Mouse (Mus musculus) lung, postnatal 25 days (tissue): ENCODE measurements around the gene Nrip1.
"Not testable (repeated sequence)": the region's sequence is repeated elsewhere in the genome, so short reads cannot be mapped to it uniquely, and the experiment has no call there.

Source experiments
- DNase-seq: peaks from one replicate; pipeline ENCODE4 v3.0.0; 2022; ENCODE audit warnings: low spot score

Gene Nrip1

DNA sequence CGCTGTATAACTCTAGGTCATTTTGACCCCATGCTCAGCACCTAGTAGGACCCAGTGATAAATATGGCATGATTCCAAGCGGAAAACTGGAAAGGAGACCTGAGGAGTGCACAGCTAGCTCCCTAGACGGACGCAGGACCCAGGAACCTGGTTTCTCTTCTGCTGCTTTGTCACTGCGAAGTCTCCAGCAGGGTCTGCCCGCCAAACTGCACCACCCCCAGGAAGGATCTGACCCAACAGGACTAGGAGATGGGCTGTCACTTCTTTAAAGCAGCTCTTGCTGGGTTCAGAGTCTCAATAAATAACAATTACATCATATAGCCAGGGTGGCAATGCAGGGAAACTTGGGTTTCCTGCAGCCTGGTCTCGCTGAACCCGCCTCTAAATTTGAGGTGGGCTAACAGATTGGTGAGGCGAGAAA lies at the start of gene Nrip1:
Nrip1 (minus strand) TSS at position 157 of the 421 bp plus-strand sequence.
- DNase-seq = peak; percentile 50

DNA sequence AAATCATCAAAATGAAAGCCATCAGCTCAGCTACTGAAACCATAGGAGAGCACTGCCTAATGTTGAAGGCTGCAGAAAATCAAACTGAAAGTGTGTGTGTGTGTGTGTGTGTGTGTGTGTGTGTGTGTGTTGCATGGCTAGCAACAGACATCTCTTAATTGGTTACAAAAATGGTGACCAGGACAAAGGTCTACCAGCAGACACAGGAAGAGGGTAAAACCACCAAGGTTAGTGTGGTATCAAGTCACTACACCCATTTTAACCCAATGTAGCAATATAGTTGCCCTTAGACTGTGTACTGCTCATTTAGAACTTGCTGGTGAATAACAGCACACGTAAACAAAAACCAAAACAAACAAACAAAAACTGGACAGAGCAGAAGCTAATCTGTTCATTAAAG lies 48.9 kb upstream of the Nrip1 start:
- DNase-seq = no peak

DNA sequence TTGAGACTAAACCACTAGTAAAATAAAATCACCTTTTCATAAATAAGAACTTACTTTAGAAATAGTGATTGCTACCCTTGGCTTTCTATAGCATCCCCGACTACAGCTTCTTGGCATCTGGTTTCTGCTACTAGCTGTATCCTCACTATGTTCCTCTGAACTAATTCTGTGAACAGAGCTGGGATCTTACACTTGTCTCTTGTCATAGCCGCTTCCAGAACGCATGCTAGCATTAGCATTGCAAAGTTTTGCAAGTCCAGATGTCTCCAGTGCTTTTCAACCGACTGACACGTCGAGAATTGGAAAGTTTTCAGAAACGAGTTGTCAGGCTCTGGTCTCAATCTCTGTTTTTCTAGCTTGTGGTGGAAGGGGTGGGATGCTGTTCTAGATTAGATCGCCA lies 46.2 kb upstream of the Nrip1 start:
- no peak for DNase-seq

DNA sequence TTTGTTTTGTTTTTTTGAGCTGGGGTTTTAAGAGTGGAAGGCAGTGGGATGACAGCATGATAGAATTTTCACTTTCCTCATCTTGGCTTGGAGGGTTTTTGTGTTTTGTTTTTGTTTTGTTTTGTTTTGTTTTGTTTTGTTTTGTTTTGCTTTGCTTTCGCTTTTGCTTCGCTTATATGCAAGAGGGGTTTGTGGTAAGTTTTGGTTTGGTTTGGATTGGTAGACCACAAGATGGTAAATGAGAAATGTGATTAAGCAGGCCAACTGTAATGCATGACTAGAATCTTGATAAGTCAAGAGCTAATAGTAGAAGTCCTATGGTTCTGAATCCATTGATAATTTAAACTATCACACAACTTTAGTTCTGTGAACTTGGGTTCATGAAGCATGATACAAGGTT lies 42.9 kb upstream of the Nrip1 start:
- no peak for DNase-seq

DNA sequence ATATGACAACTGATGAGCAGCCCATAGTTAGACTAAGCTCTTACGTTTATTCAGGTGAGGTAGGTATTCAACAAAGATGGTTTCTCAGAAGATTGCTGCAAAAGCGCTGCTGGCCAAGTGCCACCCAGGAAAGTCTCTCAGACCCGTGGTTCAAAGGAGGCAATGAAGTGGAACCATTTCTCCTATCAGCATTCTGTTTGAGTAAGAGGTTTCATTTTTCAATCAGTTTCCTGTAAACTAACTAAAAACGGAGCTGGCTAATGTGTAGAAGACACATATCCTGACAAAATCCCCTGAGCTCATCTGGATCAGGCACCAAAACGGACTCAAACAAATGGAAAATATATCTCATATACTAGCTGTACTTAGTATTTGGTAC lies 42.4 kb upstream of the Nrip1 start:
- DNase-seq = no peak

DNA sequence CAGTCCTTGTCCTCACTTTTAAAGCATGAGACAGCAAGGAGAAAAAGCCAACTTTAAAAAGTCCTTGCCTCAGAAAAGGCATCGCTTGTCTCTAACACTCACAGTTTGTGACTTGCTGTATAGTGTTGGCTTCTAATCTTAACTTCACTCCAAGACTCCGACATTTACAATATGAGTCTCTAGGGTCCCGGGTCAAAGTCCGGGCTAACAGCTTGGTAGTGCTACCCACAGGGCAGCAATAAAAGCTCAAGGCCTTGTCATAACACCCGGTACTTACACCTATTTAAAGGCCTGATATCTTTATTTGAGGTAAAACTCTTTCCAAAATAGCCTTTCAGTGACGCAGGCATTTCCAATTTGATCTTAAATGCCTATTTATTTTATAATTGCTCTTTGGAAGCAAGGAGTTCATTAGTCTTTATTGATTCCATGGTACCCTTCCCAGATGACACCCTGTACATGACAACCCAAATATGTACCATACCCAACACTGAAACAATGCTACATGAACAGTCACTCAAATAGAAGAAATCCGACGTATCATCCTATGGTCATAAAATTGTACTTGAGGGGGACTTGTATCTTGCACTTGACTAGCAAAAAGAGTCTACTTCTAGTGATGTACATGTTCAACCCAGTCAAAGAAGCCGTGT lies 41.9 kb upstream of the Nrip1 start:
- no peak for DNase-seq

DNA sequence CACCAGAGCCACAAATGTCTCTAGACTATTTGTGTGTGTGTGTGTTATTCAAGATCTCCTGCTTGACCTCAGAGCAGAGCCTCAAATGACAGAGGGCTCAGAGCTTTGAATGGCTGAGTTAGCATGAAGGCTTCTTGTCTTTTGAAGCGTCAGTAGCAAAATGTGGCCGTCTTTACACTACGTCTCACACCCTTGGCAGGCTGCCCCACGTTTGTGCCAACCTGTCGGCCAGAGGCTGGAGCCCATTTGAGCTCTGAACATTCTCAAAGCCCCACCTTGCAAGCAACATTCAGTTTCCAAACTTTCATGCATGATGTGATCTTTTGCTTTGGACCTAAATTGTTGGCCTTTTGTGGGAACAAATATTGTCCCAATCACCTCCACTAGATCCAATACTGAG lies 40.9 kb upstream of the Nrip1 start:
- DNase-seq = no peak

DNA sequence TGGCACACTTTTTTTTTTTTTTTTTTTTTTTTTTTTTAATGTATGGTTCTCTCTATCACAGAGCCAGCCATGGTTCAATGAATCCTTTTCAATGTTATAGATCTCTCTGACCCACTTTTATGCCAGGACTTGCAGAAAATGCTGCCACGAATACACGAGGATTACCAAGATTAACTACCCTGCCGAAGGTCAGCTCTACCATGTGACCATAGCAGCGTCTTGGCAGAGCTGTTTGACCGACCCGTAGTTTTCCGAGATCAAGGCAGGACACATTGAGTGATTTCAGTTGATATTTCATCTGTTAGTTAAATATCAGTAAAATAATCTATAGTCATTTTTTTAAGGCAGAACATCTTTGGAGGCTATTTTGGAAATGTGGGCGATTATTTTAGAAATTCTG lies 40.0 kb upstream of the Nrip1 start:
- DNase-seq = no peak

DNA sequence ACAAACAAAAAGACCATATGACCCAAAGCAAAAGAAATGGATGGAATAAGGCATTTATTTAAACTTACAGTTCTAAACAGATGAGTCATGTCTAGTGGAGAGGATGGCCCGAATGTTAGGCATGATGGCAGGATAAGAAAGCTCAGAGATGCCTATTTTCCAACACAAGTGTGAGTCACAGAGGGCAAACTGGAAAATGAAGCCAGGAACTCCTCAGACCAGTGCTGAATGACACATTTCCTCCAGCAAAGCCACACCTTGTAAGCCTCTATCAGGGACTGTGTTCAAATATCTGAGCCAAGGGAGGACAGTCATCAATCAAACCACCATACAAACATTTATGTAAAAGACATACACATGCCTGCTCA lies 35.7 kb upstream of the Nrip1 start:
- DNase-seq = no peak

DNA sequence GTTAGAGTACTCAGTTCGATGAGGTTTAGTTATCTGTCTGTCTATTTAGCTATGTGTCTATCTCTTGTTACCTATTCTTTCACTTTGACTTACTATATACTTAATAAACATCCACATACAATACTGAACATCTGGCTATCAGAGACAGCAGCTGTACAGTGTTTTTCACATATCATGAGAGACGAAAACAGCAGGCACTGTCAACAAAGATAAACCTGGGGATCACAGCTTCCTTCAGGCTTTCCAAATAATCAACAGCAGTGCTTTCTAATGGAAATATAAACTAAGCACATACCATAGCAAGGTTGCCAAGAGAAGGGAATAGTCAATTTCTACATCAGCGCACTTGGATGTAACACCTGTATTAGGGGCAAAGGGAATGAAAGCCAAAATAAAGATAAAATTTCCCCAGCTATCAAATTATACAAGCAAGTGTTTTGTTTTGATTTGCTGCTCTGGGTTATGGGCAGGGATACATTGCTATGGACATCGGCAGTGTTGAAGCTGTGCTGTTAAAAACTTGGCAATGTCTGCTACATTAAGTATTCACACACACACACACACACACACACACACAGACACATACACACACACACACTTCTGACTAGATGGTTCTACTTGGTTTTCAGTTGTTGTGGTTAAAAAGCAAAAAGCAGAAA lies 35.2 kb upstream of the Nrip1 start:
- no peak for DNase-seq

DNA sequence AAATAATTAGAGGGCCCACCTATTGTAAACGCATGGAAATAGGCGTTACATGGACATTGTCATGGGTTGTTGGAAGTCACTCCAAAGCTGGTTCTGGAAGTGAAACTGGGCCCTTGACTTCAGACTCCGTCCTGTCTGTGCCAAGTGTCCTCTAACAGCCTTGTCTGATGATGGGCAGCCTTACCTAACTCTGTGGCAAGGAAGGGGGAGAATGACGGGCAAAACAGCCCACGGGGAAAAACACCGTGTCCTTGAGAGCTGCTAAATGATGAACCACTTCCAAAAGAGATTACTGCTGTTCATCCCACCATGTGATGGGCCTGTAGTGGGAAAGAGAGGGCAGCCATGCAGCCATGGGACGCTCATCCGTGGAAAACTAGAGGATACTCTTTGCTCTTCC lies 34.6 kb upstream of the Nrip1 start:
- DNase-seq = no peak

DNA sequence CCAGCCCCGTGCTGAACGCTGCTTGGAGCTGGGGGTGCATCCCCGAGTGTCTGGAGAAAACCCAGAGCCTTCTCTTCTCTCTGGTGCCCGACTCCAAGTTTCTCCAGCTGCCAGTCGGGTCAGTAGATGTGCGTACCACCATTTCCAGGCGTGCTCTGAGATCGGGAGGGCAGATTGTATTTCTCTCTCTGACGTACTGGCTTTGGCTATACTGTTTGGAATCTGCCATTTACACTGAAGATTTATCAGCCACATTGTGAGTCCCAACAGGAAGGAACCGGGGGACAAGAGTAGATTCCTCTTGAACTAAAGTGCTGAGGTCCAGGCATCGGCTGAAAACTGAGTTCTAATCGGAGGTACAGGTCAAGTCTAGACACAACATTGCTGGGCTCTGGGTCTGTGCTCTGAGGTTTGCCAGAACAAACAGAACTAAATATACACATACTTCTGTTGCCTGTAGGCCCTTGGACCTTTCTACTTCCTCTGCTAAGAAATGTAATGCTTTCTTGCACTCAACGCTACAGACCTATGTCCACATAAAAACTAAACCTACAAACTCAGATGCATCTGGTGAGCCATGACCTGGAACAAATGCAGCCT lies 33.8 kb upstream of the Nrip1 start:
- DNase-seq = no peak

DNA sequence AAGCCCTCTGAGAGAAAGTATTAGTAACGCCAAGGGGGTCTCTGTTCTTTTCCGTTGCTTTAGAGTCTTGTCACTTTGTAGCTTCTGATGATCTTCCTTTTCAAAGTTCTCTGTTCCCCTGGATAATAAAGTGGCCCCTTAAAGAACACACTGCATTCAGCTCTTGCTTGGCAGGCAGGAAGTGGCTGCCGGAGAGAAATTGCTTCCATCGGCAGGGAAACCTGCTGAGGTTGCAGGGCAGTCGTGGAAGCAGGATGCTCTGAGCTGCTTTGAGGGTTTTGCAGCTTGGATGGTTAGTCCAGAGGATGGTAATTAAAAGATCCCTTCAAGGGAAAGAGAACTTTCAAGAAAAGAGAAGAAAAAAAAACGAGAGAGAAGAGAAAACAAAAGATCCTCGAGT lies 33.3 kb upstream of the Nrip1 start:
- DNase-seq = no peak

DNA sequence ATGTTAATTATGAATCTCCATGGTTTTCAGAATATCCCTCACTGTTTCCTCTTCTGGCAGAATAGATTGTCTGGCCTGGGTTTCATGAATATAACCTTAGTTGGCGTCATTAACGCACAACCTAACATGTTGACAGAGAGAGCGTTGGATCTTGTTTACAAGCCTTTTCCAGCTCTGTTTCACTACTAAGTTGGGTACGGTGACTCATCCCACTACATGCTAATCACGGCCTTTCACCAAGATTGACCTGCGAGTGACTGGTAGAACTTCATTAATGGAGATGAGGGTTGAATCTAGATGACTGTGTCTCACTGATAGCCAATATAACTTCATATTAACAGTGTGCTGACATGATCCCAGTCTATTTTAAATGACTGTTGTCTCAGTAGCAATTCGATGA lies 32.7 kb upstream of the Nrip1 start:
- DNase-seq = no peak

DNA sequence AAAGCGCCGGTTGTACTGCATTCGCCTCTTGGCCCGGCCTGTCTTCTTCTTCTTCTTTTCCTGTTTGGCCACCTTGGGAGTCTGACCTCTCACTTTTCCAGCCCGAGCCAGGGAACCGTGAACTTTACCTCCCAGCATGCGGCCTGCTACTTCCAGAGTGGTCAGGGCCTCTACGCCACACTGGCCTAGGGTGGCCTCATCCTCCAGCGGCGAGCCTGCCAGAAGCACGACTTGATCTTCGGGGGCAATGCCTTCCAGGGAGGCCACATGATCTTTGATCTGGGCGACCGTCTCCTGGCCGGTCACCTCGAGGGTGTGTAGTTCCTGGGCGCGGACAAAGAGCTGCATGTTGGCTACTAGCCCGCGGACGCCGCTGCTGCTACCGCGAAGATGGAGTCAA lies 29.7 kb upstream of the Nrip1 start:
- not testable (repeated sequence) for DNase-seq

DNA sequence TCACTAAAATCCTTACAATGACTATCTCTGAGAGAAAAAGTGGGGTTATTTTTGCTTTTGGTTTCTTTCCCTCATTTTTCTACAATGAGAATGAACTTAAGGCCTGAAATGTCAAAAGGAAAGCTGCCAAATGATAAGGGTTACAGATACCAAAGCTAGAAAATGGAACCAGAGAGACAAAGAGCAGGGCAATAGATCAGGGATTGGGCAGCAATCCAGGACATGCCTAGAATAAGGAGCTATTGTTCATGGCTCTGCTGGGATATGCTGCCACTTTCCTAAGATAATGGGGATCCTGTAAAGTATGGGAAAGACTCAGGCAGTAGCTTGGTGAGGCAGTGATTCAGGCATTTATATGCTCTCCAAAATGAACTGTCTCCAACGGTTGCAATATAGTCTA lies 22.9 kb upstream of the Nrip1 start:
- no peak for DNase-seq

DNA sequence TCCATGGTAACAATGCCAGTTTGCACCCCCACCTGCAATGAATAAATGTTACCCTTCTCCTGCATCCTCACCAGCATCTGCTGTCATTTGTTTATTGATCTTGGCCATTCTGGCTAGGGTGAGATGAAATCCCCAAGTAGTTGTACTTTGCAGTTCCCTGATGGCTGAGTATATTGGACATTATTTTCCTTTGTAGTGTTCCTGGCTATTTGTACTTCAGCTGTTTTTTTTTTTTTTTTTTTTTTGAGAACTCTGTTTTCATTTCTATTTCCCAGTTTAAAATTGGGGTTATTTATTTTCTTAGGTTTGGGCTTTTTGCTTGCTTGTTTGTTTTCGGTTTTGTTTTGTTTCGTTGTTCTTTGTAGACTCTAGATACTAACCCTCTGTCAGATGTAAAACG lies 19.6 kb upstream of the Nrip1 start:
- no peak for DNase-seq

DNA sequence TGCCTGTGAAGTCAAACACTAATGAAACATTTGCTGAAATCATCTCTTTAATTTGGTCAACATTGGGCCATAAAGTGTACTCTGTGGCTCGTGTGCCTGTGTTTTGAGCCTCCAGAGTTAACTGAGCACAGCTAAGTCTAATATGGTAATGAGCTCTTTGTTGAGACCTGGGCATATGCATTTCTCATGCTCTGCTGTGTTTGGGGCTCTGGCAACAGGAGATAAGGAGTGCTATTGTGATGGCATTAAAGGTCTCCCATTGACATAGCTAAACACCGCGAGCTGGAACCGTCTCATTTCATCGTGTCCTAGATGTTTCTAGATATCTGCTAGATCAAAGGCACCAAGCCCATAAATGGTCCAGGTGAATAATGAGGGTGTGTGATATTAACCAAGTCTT lies 12.9 kb upstream of the Nrip1 start:
- DNase-seq = no peak

DNA sequence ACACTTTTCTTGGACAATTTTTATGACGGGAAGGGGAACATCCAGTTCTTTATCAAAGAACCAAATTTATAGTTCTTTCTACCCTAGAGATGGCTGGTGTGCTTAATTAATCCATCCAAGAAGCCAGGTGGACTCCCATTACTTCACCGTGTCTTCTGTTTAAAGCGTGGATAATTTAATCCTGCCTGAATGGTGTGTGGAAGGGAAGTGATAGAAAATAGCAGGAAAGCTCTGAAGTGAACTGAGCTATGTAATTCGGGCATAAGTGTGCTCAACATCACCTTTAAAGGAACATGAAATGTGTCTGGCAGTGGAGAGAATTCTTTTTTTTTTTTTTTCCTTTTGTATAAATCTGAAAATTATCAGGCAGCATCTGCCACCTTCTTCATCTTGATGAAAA lies 12.4 kb upstream of the Nrip1 start:
- DNase-seq = no peak

DNA sequence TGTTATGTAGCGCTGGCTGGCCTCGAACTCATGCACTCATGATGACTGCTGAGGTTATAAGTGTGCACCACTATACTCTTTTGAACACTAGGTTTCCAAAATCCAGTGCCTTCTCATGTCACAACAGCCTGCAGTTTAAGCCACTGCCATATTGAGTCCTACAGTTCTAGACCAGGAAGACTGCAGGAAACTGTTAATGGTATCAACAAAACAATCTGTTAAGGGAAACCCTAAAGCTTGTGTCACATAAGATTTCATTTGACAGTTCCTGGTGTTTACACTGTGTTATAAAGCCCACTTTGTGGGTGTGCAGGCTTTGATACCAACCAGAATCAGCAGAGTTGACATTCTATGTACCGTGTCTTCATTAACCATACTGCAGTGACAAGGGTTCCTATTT lies 3.6 kb upstream of the Nrip1 start:
- DNase-seq = no peak

DNA sequence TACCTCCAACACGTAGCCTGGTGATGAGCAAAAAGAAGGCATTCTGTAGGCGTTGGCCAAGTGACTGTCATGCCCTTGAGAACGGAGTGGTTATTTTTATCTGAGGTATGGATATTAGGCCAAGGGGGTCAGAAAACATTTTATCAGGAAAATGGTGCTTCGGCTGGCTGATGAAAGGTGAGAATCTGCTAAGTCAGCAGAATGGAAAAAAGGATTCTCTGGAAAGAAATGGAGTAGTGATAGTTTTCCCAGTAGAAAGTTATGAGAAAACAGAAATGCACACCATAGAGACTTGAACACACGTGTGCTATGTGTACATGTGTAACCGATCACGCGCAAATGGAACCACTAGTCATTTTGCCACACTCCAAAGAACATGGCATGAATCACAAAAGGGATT lies 3.0 kb upstream of the Nrip1 start:
- no peak for DNase-seq

DNA sequence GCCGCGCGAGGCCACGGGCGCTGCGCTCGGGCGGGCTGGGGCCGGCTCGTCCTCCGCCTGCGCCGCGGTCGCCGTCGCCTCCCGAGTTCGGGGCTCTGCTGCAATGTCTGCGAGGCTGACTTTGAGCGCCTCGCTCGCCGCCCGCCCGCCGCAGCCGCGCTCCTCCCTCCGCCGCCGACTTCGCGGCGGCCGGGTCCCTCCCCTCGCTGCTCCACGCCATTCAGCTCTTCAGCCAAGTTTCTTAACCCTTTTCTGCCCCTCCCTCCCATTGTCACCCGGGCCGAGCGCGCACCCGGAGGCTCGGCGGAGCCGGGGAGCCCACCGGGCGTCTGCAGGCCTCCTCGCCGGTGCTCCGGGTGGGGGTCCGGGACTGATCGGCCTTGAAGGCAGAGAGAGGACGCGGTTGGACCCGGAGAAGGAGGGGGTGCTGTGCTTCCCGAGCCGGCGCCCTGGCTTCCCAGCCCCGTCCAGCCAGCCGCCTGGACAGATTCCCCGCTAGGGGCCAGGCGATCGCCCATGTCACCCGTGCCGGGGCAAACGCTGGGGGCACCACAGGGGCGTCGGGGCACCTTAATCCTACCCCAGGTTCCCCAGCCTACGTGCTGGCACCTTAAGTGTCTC lies 576 bp downstream of the Nrip1 start:
- DNase-seq = peak; percentile 87
